Mouse (Mus musculus) G1E (cell line): ENCODE data around the gene Kank4.

Experiments
- CTCF ChIP-seq: IDR thresholded peaks from 2 replicates; pipeline ENCODE4 v1.5.1; 2012; ENCODE audit warnings: low read depth, low read length, inconsistent platforms, mixed read lengths
- GATA2 ChIP-seq: IDR thresholded peaks from 2 replicates; pipeline ENCODE4 v1.6.1; 2012; ENCODE audit warnings: low read depth, low read length, inconsistent platforms, borderline replicate concordance

DNA sequence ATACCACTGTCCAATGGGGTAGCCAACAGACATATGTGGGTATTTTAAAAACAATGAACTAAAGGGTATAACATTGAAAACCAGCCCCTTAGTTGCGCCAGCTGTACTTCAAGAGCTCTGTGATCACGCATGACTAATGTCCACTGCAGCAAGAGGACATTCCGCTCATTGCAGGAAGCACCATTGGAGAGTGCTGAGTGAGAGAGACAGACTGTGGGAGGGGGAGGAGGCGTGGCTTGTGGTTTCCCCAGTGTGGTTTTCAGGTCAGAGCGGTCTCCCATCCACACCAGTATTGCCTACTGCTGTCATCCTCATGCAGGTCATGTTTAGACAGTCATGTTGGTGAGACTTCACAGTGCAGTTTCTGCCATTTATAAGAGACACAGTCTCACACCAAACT is 19.2 kb upstream of the Kank4 start:
- no peak for TF ChIP-seq CTCF
- no peak for TF ChIP-seq GATA2
